Mouse (Mus musculus): ENCODE results near the gene Olfr111.
"Not testable (repeated sequence)": the region's sequence is repeated elsewhere in the genome, so short reads cannot be mapped to it uniquely, and the experiment has no call there.

Gene Olfr111

DNA sequence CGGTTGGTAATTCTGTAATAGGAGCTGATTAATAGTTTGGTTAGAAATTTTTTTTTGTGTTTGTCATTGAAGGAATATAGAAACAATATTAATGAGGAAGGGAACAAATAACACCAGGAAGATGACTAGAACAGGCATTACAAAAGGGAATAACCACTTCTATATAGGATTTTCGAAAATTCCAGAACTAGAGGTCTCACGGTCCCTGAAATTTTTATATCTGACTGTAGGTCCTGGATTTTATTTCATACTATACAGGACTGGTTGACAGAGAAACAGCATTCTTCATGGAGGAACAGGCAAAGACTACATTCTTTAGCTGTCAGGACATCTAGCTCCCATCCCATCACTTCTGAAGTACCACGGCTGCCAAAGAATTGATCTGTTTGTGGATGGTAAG, at the start of gene Olfr111:
TSS of gene Olfr111 (plus strand) at position 301 of the 400 bp plus-strand sequence.
- DNase-seq (ENCODE audit: low spot score), result no peak

DNA sequence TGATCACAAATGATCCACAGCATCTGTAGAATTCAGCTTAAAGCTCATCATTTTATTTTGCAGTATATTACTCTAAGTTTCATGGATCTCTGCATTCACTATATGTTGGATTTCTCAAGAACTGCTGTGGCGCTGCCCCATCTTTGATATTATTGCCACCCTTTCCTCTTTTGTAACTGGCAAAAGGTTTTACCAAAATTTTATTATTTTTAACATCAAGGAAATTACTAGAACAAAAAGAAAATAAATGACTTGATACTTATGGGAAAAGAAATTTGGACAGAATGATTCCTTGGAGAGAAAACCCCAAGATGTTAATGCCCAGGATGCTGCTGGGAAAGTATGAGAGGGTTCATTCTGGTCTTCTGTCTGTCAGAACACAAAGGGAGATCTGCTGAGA, 49.2 kb upstream of the Olfr111 start, which contains the start of gene Olfr109:
TSS of gene Olfr109 (plus strand) at position 301 of the 400 bp plus-strand sequence.
- DNase-seq (ENCODE audit: low spot score), result no peak

DNA sequence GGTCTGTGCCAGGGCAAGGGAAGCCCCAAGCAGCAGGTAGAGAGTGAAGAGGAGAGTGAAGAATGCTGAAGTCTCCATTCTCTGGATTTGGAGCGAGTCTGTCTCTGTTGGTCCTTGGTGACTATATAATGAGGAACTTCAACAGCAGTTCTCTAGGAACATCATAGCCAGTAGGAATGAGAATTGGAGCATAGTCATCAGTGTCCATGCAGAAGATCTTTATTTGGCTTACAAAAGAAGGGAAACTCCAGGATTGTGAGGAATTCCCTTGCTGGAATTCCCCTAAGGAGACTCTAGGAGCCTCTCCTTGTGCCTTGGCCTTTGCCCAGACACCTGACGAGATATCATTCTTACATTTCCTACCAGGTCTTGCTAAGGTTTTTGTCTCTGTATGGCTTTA, 24.4 kb upstream of the Olfr111 start, which contains the start of gene H2-M2:
TSS of gene H2-M2 (minus strand) at position 101 of the 400 bp plus-strand sequence.
- no peak for DNase-seq (ENCODE audit: low spot score)

DNA sequence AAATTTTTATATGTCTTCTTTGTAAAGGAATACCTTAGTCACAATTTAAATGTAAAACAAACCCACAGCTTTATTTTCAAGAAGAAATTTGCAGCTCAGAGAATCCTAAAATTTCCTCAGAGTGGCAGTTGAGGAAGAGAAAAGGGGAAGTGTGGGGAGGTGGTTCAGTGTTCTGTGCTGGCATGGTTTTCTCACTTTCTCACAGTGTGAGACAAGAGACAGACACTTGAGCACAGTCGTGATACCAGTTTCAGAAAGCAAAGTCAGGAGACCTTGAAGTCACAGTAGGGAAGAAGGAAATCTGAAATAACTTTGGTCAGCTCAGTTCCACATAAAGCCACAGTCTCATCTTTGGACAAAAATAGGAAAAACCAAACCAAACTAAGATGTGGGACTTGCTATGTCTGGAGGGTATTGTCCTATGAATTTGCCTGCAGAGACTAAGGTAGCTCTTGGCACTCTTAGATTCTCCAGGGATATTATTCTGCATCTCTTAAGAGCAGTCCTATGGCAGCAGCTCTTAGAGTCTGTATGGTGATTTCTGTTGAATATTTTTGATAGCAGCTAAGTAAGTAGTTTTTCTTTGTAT, 15.8 kb upstream of the Olfr111 start, which contains the start of gene Olfr110:
TSS of gene Olfr110 (plus strand) at position 539 of the 589 bp plus-strand sequence.
- DNase-seq (ENCODE audit: low spot score), result no peak

DNA sequence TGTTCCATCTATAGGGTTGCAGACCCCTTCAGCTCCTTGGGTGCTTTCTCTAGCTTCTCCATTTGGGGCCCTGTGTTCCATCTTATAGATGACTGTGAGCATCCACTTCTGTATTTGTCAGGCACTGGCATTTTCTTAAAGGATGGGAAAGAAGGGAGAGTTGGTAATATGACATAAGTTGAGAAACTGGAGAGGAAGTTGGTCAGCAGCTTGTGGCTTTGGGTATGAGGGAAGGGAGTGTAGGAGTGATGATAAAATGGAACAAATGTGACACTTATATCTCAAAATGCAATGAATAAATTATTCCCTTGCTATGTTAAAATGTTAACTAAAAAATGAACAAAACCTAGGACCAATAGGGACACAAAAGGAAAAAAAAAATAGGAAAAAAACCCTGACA, 16.8 kb downstream of the Olfr111 start:
- not testable (repeated sequence) for DNase-seq (ENCODE audit: low spot score)

DNA sequence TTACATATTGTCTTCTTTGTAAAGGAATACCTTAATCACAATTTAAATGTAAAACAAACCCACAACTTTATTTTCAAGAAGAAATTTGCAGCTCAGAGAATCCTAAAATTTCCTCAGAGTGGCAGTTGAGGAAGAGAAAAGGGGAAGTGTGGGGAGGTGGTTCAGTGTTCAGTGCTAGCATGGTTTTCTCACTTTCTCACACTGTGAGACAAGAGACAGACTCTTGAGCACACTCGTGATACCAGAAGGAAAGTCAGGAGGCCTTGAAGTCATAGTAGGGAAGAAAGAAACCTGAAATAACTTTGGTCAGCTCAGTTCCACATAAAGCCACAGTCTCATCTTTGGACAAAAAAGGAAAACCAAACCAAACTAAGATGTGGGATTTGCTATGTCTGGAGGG, 17.6 kb downstream of the Olfr111 start:
- not testable (repeated sequence) for DNase-seq (ENCODE audit: low spot score)

DNA sequence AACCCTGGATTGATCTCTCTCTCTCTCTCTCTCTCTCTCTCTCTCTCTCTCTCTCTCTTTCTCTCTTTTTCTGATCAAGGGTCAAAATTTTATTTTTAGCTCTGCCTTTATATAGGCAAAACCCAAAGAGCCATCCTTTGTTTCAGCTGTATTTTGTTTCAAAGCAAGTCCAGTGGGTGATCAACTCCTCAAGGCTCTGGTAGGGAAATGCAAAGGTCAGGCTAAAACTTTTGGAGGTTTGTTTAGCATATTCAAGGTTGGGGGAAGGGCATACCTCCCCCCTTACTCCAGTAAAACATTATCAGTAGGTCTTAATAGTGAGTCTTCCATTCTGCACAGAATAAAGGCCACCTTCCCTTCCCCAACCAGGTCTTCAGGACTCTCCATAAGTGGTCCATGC, 27.3 kb downstream of the Olfr111 start:
- no peak for DNase-seq (ENCODE audit: low spot score)

DNA sequence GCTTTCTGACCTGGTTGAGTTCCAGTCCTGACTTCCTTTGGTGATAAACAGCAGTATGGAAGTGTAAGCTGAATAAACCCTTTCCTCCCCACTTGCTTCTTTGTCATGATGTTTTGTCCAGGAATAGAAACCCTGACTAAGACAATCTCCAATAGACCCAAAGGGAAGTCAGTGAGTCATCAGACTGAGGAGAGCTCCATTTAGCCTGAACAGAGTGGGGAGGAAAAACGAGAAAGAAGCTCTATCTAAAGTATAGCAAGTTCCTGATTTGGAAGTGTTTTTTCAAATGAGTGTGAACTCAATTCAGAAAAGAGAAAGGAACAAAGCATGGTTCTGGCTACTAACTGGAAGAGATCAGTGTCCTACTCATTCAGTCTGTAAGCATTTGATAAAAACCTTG, 30.6 kb downstream of the Olfr111 start:
- DNase-seq (ENCODE audit: low spot score), result not testable (repeated sequence)

DNA sequence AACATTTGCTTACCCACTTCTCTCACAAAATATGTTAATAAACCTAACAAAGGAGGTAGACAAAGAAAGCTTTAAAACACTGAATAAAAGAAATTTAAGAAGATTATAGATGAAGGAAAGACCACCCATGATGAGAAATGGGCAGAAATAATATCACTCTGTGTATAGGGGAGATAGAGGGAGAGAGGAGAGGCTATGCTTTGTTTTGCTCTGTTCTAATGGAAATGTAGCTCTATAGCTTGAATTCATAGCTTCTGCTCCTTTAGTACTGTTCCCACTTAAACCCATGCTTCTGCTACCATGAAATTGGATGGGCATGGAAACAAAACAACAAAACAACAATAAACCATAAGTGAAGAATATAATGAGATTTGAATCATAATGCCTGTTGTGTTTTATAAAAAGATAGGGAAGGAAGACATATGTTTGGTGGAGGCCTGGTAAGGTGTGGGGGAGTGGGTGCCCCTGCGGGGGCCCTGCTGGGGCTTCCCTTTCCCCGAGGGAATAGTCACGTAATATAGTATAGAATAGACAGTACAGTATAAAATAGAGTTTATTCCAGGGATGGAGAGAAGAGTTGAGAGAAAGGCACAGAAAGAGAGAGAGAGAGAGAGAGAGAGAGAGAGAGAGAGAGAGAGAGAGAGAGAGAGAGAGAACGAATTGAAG, 33.8 kb downstream of the Olfr111 start:
- DNase-seq (ENCODE audit: low spot score), result no peak

DNA sequence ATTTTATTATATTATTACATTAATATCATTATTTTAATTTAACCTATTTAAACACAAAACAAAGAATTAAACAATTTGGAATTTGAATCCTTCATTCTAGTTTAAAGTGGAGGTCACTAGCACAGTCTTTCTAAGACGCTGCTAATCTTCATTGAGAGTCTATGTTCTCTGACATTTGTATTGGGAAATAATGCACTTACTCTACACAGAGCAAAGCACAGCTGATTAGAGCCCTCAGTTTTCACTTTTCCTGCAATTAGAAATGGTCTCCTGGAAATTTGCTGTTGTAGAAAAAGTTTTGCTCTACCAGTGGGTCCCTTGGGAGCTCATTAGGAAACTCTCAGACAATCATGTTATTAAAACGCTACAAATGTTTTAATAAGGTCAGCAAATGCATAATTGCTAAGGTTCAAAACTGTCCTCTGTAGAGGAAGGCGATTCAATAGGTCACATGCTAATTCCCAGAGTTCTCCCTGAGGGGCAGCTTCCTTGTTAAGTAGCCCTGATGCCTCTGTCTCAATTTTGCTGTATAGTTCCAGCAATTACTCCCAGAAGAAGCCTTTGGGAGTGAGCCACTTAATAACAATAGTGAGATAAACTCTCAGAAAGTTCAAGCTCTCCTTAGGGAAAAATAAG, 36.1 kb downstream of the Olfr111 start:
- DNase-seq (ENCODE audit: low spot score), result no peak

DNA sequence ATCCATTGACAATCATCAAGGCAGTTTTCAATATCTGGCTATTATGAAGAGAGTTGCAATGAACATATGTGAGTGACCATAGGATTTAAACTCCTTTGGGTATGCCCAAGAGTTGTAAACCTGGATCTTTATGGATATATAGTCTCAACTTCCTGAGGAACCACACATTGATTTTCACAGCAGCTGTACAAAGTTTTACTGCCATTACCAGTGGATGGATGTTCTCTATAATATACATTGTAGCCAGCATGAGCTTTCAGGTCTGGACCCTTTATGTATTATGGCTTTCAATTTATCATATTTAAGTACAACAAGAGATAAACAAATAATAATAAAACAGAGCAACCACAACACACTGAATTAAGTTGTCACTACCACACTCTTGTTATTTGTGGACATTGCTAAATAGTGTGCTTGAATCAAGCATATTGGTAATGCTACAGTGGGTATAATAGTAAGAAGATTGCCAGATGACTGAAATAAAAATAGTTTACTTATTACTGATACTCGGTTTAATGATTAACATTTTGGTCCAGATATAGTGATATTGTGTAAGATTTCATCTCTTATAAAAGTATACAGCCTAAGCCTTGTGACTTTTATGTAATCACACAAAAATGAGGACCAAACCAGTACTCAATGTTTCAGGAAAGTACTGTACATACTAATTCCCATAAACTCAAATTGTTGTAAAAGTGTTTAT, 51.2 kb downstream of the Olfr111 start:
- DNase-seq (ENCODE audit: low spot score), result no peak

DNA sequence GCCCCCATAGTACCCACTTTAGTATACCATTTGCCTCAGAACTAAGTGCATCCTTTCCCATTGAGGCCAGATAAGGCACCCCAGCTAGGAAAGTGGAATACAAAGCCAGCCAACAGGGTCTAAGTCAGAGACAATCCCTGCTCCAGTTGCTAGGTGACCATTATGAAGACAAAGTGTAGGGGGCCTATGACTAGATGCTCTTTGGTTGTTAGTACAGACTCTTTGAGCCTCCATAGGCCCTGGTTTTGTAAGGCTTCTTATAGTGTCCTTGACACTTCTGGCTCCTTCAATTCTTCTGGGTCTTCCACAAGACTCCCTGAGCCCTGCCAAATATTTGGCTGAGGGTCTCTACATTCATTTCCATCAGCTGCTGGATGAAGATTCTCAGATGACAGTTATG, 61.5 kb downstream of the Olfr111 start, which contains the start of gene Olfr112:
TSS of gene Olfr112 (minus strand) at position 101 of the 400 bp plus-strand sequence.
- DNase-seq (ENCODE audit: low spot score), result no peak

DNA sequence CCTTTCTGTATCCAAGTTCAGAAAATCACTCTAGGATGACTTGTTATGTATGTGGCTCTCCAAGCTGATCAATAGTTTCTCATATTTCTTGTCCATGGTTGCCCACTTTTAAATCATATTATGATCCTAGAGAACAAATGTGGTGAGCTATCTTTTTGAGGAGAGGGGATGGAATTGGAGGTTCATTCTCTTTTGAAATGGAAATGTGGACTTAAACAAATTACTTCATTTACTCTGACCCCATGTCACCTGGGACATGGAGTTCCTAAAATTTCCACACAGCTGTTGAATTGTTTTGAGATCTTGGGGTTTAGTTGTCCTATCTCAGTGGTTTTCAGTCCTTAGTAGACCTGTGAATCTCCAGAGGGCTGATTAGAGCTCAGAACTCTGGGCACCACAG, 69.7 kb downstream of the Olfr111 start, which contains the start of gene Olfr113:
TSS of gene Olfr113 (minus strand) at position 101 of the 400 bp plus-strand sequence.
- DNase-seq (ENCODE audit: low spot score), result no peak
